Mouse (Mus musculus): ENCODE results near the gene Zfp524.

- TF ChIP-seq CTCF (IDR thresholded peaks at IDR 0.05; ENCODE audit: borderline replicate concordance, control insufficient read depth, extremely low read depth, insufficient read depth, low read length, poor library complexity) (no peak), POLR2A (IDR thresholded peaks at IDR 0.05; ENCODE audit: control insufficient read depth, extremely low read depth, insufficient read depth, low read length, poor library complexity) (no peak)
Observed at GRCm38 (mm10) chr7:5012681-5013513, 1.3 kb upstream of the Zfp524 start.
